Mouse (Mus musculus): Measurements from ENCODE around the gene Dagla. TPM values are rescaled to one million over a fixed set of nuclear protein-coding genes. Genes with fewer than 3 reads are reported as not detected.

The Dagla gene
- polyA plus RNA-seq, 1 experiment from 2014 or later: 3.1 TPM

DNA sequence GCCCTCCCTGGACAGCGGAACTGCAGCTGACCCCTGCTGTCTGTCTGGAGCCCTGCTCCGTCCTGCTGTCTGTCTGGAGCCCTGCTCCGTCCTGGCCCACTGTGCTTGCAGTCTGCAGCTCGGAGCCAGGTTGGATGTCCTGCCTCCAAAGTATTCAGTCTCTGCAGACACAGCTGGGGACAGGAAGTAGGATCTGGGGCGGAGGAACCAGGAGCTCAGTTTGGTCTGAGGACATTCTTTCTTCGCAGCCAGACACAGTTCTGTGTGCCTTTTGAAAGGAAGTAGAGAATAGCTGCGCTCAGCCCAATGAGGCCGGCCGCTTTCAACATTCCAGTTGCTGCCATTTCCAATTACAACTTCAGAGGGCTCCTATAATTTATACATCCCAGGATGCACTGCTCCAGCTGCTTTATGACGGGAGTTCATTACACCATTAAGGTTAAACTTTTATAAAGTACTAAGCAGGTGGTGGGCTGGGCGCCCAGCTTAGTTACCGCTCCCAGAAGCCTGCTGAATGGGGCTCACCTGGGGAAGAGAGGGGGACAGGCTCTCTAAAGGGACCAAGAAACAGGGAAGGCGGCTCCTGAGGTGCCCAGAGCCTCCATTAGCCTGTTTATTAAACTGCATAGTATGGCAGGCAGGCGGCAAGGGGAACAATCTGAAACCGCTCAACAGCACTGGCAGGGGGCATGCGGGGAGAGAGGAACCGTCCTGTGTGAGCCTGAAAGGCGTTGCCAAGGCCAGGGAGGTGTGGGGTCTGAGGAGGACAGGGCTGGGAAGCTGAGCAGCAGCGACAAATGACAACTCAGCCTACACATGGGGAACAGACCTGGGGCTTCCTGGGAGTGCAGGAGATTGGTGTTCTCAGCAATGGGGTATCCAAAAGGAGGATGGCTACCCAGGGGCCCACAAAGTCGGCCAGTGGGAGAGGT, 9.8 kb downstream of the Dagla start:
- Histone ChIP-seq H3K4me2 (replicated peaks) (peak overlapping the region; percentile 29), H3K9ac (peak overlapping the region; percentile 20; the same call in 1 of the 2 replicates), H3K4me1 (peaks cover 48% of the 10 kb centered on the region), H3K36me3 (no peaks in the 10 kb centered on the region), H3K27ac (peak overlapping the region; percentile 83), H3K4me3 (no peak overlapping the region), H3K27me3 (no peaks in the 10 kb centered on the region), H3K9me3 (no peaks in the 10 kb centered on the region)
- WGBS: 43% methylated on average over 20 of the region's 20 CpGs
- no peak for ATAC-seq (ENCODE audit: insufficient number of reproducible peaks, insufficient read depth, low FRiP score, low TSS enrichment)

DNA sequence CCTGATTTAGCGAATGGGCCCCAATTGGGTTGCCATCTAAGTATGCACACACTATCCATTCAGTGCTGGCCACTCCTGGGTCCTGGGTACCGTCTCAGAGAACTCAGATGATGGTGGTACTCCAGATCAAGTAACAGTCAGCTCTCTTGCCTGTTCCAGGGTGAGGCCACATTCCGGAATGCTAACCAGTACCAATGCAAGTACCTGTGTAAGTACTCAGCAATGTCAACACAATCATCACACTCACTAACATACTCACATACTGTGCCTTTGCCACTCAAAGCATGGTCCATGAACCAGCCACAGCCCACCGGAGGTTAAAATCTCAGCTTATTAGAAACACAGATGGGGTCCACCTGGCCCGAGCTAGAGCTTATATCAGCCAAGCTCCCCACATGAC, 10.7 kb downstream of the Dagla start:
- 83% methylated on average over 5 of the region's 5 CpGs for WGBS
- Histone ChIP-seq H3K36me3 (no peaks in the 10 kb centered on the region), H3K27ac (peak overlapping the region; percentile 83), H3K9ac (no peak overlapping the region), H3K27me3 (no peaks in the 10 kb centered on the region), H3K4me2 (replicated peaks) (no peak overlapping the region), H3K4me1 (peaks cover 49% of the 10 kb centered on the region), H3K9me3 (no peaks in the 10 kb centered on the region), H3K4me3 (no peak overlapping the region)
- no peak for ATAC-seq (ENCODE audit: insufficient number of reproducible peaks, insufficient read depth, low FRiP score, low TSS enrichment)

DNA sequence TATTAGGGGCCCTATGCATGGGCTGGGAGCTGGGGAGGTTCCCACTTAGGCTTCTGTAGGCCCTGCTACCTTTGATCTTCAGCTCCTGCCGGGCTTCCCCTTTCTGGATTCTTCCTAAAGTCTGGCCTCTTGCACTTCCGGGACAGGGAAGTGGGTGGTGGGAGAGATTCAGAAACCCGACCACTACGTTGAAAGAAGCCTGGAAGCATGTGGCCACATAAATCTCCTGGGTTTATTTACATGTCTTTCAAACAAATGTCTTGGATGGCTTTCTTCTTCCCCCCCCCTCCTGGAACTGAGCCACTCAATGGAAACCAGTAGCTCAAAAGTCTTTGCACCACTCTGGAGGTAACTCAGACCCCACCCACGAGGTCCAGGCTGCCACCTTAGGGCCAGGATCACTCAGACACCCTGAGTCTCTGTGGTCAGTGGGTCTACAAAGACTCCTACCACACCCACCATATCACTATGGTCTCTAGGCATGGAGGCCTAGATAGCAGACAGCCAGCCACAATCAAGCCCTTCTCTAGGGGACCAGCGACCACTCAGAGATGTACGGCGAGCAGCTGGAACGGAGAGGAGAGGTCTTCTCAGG, 12.7 kb downstream of the Dagla start:
- Histone ChIP-seq H3K4me2 (replicated peaks) (no peak overlapping the region), H3K27ac (no peak overlapping the region; the same call in 1 of the 2 replicates)

DNA sequence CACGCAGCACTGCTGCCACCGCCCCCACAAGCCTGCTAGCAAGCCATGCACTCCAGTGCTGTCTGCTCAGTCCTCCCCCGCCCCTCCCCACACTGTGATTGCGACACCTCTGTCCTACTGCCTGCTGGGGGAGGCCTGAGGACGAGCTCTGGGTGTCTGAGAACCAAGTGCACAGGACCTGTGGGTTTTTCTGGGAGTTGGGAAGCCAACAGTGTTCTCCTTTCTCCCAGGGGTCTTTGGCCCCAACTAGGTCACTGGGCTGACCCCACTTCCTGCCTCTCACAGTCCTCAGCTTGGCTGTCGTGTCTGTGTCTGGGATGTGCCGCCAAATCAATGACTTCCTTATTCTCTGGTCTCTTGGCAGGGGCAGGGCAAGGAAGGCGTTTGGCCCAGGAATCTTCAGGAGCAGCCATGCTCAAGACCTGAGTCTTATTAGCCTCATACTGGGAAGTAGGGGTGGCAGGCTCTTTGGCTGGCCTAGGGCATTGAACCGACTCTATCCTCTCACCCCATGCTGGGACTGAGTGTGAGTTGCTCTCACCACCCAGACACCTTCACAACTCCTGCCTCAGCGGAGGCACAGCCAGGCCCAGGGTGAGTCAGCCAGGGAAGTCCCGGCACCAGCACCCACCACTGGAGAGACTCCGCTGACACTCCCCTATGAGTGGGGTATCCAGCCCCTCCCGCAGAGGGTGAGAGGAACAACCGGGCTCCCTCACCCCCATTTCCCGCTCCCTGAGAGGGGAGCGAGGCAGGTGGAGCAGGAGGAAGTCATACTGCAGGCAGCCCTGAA, 14.3 kb downstream of the Dagla start:
- H3K27me3 ChIP-seq: no peaks in the 10 kb centered on the region
- H3K36me3 ChIP-seq: no peaks in the 10 kb centered on the region
- WGBS: 52% methylated on average over 16 of the region's 16 CpGs
- ATAC-seq (ENCODE audit: insufficient number of reproducible peaks, insufficient read depth, low FRiP score, low TSS enrichment): no peak
- peaks cover 24% of the 10 kb centered on the region for H3K4me1 ChIP-seq
- H3K9me3 ChIP-seq: no peaks in the 10 kb centered on the region
- 0 out of 2 replicates have a peak overlapping the region, but pooled peaks have one; percentile 3 for H3K27ac ChIP-seq
- H3K9ac ChIP-seq: no peak overlapping the region
- no peak overlapping the region for H3K4me3 ChIP-seq
- no peak overlapping the region for H3K4me2 ChIP-seq (replicated peaks)

More for the DNA sequence above, 12.7 kb downstream of the Dagla start:
- Histone ChIP-seq H3K9ac (no peak overlapping the region), H3K36me3 (no peaks in the 10 kb centered on the region), H3K4me1 (peaks cover 41% of the 10 kb centered on the region), H3K9me3 (no peaks in the 10 kb centered on the region), H3K27me3 (no peaks in the 10 kb centered on the region), H3K4me3 (no peak overlapping the region)
- WGBS: 74% methylated on average over 9 of the region's 9 CpGs
- ATAC-seq (ENCODE audit: insufficient number of reproducible peaks, insufficient read depth, low FRiP score, low TSS enrichment): no peak

DNA sequence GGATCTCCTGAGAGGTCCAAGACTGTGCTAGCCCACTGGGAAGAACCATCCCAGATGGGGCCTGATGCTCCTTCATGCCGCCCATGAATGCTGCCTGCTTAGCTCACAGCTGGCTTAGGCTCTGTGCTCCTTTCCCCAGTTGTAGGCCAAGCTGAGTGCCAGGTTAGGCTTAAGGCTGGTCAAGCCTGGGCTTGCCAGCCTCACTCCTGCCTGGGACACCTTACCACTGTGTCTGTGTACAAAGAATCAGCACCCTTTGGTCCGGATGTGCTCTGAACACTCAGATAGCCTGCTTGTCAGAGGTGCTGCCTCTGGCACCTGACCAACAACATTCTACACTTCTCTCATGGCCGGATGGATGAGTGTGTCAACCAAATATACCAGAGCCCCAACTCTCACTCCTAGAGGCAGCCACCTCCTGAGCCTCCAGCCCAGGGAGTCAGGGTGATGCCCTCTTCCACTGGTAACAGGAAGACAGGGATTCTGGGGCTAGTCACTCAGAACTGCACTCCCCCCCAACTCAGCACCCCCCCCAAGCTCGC, 15.0 kb downstream of the Dagla start:
- 58% methylated on average over 4 of the region's 4 CpGs for WGBS
- H3K9ac ChIP-seq: no peak overlapping the region
- H3K27me3 ChIP-seq: no peaks in the 10 kb centered on the region
- no peak overlapping the region for H3K4me3 ChIP-seq
- no peak overlapping the region for H3K4me2 ChIP-seq (replicated peaks)
- ATAC-seq (ENCODE audit: insufficient number of reproducible peaks, insufficient read depth, low FRiP score, low TSS enrichment): no peak
- H3K9me3 ChIP-seq: no peaks in the 10 kb centered on the region
- H3K27ac ChIP-seq: 0 out of 2 replicates have a peak overlapping the region, but pooled peaks have one; percentile 3
- peaks cover 18% of the 10 kb centered on the region for H3K4me1 ChIP-seq
- no peaks in the 10 kb centered on the region for H3K36me3 ChIP-seq

DNA sequence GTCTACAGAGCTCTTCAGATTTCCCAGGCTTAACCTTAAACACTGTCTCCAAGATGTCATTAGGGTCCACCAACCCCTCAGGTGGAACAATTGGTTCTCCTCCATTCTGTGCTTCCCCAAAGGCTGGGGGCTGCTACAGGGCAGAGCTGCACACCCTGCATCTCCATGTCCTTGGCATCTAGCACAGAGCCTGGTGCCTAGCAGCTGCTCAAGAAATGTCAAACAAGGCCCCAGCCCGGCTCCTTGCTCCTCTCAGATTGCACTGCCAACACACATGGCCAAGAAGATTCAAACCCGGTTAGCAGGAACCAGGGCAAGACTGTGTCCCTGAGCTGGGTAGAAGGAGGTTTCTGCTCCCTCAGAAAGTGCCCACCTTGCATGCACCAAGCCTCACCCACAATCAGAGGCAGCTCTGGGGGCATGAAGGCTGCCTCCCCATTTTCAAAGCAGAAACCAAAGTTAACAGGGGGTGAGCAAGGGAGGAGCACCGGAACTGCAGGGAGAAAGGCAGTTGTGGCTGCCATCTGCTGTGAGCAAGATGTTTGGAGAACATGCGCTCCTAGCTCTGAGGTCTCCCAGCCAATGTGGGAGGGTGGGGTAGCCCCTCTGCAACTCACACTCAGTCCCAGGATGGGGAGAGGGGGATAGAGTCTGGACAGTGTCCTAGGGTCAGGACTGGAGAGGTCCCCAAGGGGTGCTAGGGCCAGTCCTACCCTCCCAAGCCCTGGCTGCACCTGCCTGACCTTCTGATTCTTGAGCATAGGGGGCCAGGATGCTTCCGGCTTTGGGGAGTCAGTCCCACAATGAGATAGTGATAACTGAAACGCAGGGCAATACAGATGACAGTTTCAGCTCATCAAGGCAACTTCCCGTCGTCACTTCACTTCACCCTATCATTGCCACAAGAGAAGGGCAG, 16.3 kb downstream of the Dagla start:
- Histone ChIP-seq H3K4me3 (no peak overlapping the region), H3K4me2 (replicated peaks) (no peak overlapping the region), H3K36me3 (no peaks in the 10 kb centered on the region), H3K27ac (no peak overlapping the region), H3K9me3 (no peaks in the 10 kb centered on the region), H3K27me3 (no peaks in the 10 kb centered on the region), H3K9ac (no peak overlapping the region), H3K4me1 (peaks cover 9% of the 10 kb centered on the region; the same call in 1 of the 2 replicates)
- ATAC-seq (ENCODE audit: insufficient number of reproducible peaks, insufficient read depth, low FRiP score, low TSS enrichment): no peak
- 87% methylated on average over 8 of the region's 8 CpGs for WGBS

DNA sequence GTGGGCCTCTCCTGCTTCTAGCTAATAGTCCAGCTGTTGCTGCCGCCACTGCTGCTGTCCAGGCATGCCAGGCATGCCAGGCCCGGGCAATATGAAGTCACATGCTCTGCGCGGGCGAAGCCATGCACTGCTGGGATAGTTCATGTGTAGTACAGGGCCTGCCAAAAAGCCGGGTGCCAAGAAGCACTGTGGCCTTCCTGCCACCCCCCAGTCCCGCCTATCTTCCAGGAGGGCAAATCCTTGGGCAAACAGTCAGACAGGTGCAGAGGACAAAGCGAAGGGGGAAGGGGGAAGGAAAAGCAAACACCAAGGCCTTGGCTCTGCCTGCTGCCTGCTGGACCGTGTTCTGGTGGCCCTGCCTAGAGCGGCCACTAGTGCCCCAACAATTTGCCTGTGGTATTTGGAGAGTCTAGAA, 18.2 kb downstream of the Dagla start:
- H3K27ac ChIP-seq: no peak overlapping the region
- WGBS: 71% methylated on average over 10 of the region's 10 CpGs

DNA sequence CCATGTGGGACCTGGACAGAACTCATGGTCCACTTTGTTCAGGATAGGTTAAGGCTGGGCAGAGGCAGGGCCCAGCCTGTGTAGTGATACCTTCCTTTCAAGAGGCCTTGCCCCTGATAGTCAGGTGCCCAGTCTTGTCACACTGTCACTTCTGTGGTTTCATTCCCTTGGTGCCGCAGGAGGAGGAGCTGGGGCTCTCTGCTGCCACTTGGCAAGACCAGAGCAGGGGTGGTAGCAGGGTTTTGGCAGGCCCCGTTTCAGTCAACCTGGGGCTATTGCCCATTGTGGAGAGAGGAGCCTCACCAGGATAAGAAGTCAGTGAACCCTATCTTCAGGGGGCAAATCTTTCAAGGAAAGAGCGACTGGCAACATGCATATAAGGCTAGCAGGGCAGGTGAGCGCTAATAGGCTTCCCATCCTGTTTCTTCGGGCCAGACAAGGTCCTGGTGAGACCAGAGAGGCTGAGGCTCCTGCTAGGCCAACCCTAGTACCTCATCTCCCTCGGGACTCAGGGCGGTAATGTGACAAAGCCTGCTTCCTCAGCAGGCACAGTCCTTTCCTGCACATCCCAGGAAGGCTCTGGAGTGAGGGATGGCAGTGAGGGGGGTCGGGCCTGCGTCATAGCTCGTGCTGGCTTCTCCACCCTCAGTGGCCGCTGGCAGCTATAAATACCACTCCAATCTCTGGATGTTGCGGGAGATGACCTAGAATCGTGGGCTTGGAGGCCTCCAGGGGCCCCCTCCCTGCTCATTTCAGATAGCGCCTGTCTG, 23.7 kb downstream of the Dagla start:
- no peak overlapping the region for H3K27ac ChIP-seq
- H3K36me3 ChIP-seq: no peaks in the 10 kb centered on the region
- no peak overlapping the region for H3K9ac ChIP-seq
- WGBS: 73% methylated on average over 14 of the region's 14 CpGs
- H3K27me3 ChIP-seq: 0 out of 2 replicates have a peak, but pooled peaks cover 3% of the 10 kb centered on the region
- no peaks in the 10 kb centered on the region for H3K9me3 ChIP-seq
- H3K4me1 ChIP-seq: peaks cover 27% of the 10 kb centered on the region
- no peak overlapping the region for H3K4me2 ChIP-seq (replicated peaks)
- ATAC-seq (ENCODE audit: insufficient number of reproducible peaks, insufficient read depth, low FRiP score, low TSS enrichment): no peak
- H3K4me3 ChIP-seq: no peak overlapping the region

More for the DNA sequence above, 18.2 kb downstream of the Dagla start:
- Histone ChIP-seq H3K9ac (no peak overlapping the region), H3K4me1 (peaks cover 13% of the 10 kb centered on the region), H3K4me2 (replicated peaks) (no peak overlapping the region), H3K4me3 (no peak overlapping the region), H3K27me3 (no peaks in the 10 kb centered on the region), H3K9me3 (no peaks in the 10 kb centered on the region), H3K36me3 (no peaks in the 10 kb centered on the region)
- no peak for ATAC-seq (ENCODE audit: insufficient number of reproducible peaks, insufficient read depth, low FRiP score, low TSS enrichment)

DNA sequence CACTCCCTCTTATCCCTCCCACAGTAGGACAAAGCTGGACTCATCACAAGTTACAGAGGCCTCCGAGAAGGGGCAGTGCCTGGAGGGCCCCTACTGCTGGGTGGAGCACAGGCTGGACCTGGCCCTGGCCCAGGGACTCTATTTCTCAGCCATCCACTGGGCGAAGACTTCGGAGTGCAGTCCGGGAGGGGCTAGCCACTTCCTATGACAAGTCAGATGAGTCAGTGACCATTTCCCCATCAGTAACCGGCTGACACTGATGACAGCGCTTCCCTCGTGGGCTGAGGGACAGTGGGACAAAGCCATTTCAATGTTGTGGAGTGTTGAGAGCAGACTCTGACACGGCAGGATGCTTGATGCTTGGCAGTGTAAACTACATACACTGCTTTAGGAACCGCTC, 25.0 kb downstream of the Dagla start:
- H3K36me3 ChIP-seq: no peaks in the 10 kb centered on the region
- 84% methylated on average over 9 of the region's 9 CpGs for WGBS
- no peak overlapping the region for H3K27ac ChIP-seq
- no peak for ATAC-seq (ENCODE audit: insufficient number of reproducible peaks, insufficient read depth, low FRiP score, low TSS enrichment)
- no peaks in the 10 kb centered on the region for H3K9me3 ChIP-seq
- 0 out of 2 replicates have a peak, but pooled peaks cover 3% of the 10 kb centered on the region for H3K27me3 ChIP-seq
- H3K4me3 ChIP-seq: no peak overlapping the region
- H3K4me2 ChIP-seq (replicated peaks): no peak overlapping the region
- H3K9ac ChIP-seq: no peak overlapping the region
- peaks cover 27% of the 10 kb centered on the region for H3K4me1 ChIP-seq

DNA sequence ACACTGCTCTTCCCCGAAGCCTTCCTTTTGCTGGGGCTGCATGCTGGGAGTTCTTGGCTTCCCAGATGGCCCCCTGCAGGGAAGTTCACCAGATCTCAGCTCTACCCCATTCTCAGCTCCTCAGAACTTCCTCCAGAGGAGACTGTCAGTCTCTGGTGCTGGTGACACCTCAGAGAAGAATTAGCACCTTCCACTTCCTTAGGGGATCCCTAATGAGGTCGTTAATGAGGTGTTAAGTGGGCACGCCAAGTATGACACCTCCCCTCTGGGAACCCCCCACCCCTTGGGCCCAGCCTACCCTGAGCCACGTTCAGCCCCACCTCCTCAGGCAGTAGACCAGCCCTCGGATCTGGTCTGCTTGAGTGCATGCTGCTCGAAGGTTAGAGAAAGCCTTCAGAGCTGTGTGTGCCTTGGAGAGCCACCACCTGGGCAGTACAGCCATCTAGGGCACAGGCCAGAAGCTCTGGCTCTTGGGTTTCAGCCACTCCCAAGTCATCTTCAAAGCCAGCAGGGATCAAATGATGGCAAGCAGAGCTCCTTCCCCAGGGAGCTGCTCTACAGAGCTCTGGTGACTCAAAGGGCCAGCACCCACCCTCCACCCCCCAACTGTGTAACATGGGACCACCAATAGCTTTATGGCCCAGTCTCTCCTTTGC, 25.9 kb downstream of the Dagla start:
- no peak overlapping the region for H3K4me2 ChIP-seq (replicated peaks)
- H3K9ac ChIP-seq: no peak overlapping the region
- H3K36me3 ChIP-seq: no peaks in the 10 kb centered on the region
- WGBS: 32% methylated on average over 6 of the region's 6 CpGs
- no peak overlapping the region for H3K27ac ChIP-seq
- no peak for ATAC-seq (ENCODE audit: insufficient number of reproducible peaks, insufficient read depth, low FRiP score, low TSS enrichment)
- no peaks in the 10 kb centered on the region for H3K9me3 ChIP-seq
- H3K4me3 ChIP-seq: no peak overlapping the region
- peaks cover 33% of the 10 kb centered on the region for H3K4me1 ChIP-seq
- H3K27me3 ChIP-seq: 0 out of 2 replicates have a peak, but pooled peaks cover 3% of the 10 kb centered on the region

Data from embryonic facial prominence, embryonic 12.5 days (tissue).